Mouse (Mus musculus) liver, embryonic 16.5 days (tissue): ENCODE data around the gene Wdr81. TPM values are rescaled to one million over a fixed set of nuclear protein-coding genes. Genes with fewer than 3 reads are reported as not detected.

Source experiments
- ATAC-seq: fragments of 200-750 bp; cut with Nextera tagmentation; 2 replicates; pipeline ENCODE4 v1.8.0; 2017; ENCODE audit warnings: low read depth, mild to moderate bottlenecking, moderate number of reproducible peaks, moderate library complexity
- H3K27ac ChIP-seq: fragments of 300-500 bp; sonication (generic); 2 replicates; pipeline ENCODE4 v1.5.1; 2014; ENCODE audit warnings: mild to moderate bottlenecking, low read length
- H3K27me3 ChIP-seq: fragments of 300-500 bp; sonication (generic); 2 replicates; pipeline ENCODE4 v1.6.1; 2014; ENCODE audit warnings: low read depth, low read length, mixed read lengths; ENCODE audit not compliant: control insufficient read depth, insufficient read depth
- H3K36me3 ChIP-seq: fragments of 300-500 bp; sonication (generic); 2 replicates; pipeline ENCODE4 v1.6.1; 2014; ENCODE audit warnings: mild to moderate bottlenecking; ENCODE audit not compliant: control insufficient read depth, insufficient read depth
- H3K4me1 ChIP-seq: fragments of 300-500 bp; sonication (generic); 2 replicates; pipeline ENCODE4 v1.6.1; 2014; ENCODE audit warnings: low read depth, low read length, mixed read lengths; ENCODE audit not compliant: control insufficient read depth
- H3K4me2 ChIP-seq: fragments of 300-500 bp; sonication (generic); 2 replicates; pipeline ENCODE4 v1.6.1; 2014; ENCODE audit warnings: low read depth, low read length, mixed read lengths
- H3K4me3 ChIP-seq: fragments of 300-500 bp; sonication (generic); 2 replicates; pipeline ENCODE4 v1.5.1; 2014; ENCODE audit warnings: low read depth, mild to moderate bottlenecking, low read length
- H3K9ac ChIP-seq: fragments of 300-500 bp; sonication (generic); 2 replicates; pipeline ENCODE4 v1.6.1; 2014; ENCODE audit warnings: low read depth, low read length
- H3K9me3 ChIP-seq: fragments of 300-500 bp; sonication (generic); replicated peaks from 2 replicates; pipeline ENCODE4 v1.6.1; 2016; ENCODE audit warnings: low read length; ENCODE audit not compliant: control insufficient read depth
- WGBS: fragments of 180-500 bp; shearing (Covaris S2); extraction: QIAGEN DNeasy Blood & Tissue Kit; methylation state at CpG from one replicate; pipeline ENCODE4 v1.1.7; 2014; ENCODE audit not compliant: insufficient replicate concordance; 5-methylcytosine and 5-hydroxymethylcytosine counted together
- polyA plus RNA-seq: library from polyadenylated mRNA; unstranded; fragments of >200 nt; fragmentation: Nextera tagmentation; extraction: Ambion mirVana; gene quantifications from 2 replicates; pipeline ENCODE4 v1.2.1, GENCODE M21; 2015

The Wdr81 gene
- polyA plus RNA-seq, 1 experiment from 2014 or later: 24.9 TPM

- ATAC-seq: no peak
- H3K36me3 ChIP-seq: no peaks in the 10 kb centered on the region
- no peaks in the 10 kb centered on the region for H3K27me3 ChIP-seq
- H3K9me3 ChIP-seq: no peaks in the 10 kb centered on the region
- peak overlapping the region; percentile 52 for H3K4me3 ChIP-seq
- peak overlapping the region; percentile 25 for H3K4me2 ChIP-seq
- no peak overlapping the region for H3K9ac ChIP-seq
- H3K4me1 ChIP-seq: no peaks in the 10 kb centered on the region; the same call in 1 of the 2 replicates
- 43% methylated on average over 5 of the region's 5 CpGs for WGBS
- no peak overlapping the region for H3K27ac ChIP-seq
These were observed 33.6 kb downstream of the Wdr81 start for GRCm38 (mm10) chr11:75420810-75421374.

- no peaks in the 10 kb centered on the region for H3K27me3 ChIP-seq
- H3K36me3 ChIP-seq: no peaks in the 10 kb centered on the region
- no peak overlapping the region for H3K27ac ChIP-seq
- no peak for ATAC-seq
- WGBS: 68% methylated on average over 7 of the region's 7 CpGs
- H3K4me2 ChIP-seq: no peak overlapping the region
- H3K9ac ChIP-seq: no peak overlapping the region
- H3K4me3 ChIP-seq: no peak overlapping the region
- no peaks in the 10 kb centered on the region; the same call in 1 of the 2 replicates for H3K4me1 ChIP-seq
- no peaks in the 10 kb centered on the region for H3K9me3 ChIP-seq
These were observed 34.5 kb downstream of the Wdr81 start for GRCm38 (mm10) chr11:75420037-75420436.

GRCm38 (mm10) chr11:75415994-75416393 lies 38.5 kb downstream of the Wdr81 start:
- WGBS: 61% methylated on average over 13 of the region's 13 CpGs
- Histone ChIP-seq H3K9ac (no peak overlapping the region), H3K9me3 (no peaks in the 10 kb centered on the region), H3K27ac (no peak overlapping the region), H3K4me3 (no peak overlapping the region), H3K4me2 (no peak overlapping the region), H3K27me3 (no peaks in the 10 kb centered on the region), H3K36me3 (no peaks in the 10 kb centered on the region), H3K4me1 (no peaks in the 10 kb centered on the region)
- ATAC-seq: no peak

- no peaks in the 10 kb centered on the region; the same call in 1 of the 2 replicates for H3K4me1 ChIP-seq
- no peak overlapping the region for H3K9ac ChIP-seq
- H3K9me3 ChIP-seq: no peaks in the 10 kb centered on the region
- no peak overlapping the region for H3K4me3 ChIP-seq
- no peaks in the 10 kb centered on the region for H3K36me3 ChIP-seq
- ATAC-seq: peak; percentile 41
- H3K27ac ChIP-seq: no peak overlapping the region
- no peak overlapping the region for H3K4me2 ChIP-seq
- WGBS: 20% methylated on average over 7 of the region's 7 CpGs
- no peaks in the 10 kb centered on the region for H3K27me3 ChIP-seq
These were observed 39.4 kb downstream of the Wdr81 start for GRCm38 (mm10) chr11:75415096-75415495.

- Histone ChIP-seq H3K4me3 (no peak overlapping the region), H3K36me3 (no peaks in the 10 kb centered on the region), H3K9me3 (no peaks in the 10 kb centered on the region), H3K9ac (no peak overlapping the region), H3K4me2 (no peak overlapping the region), H3K27me3 (no peaks in the 10 kb centered on the region), H3K27ac (no peak overlapping the region), H3K4me1 (no peaks in the 10 kb centered on the region; the same call in 1 of the 2 replicates)
- ATAC-seq: no peak
- 70% methylated on average over 7 of the region's 7 CpGs for WGBS
These were observed 43.9 kb downstream of the Wdr81 start for GRCm38 (mm10) chr11:75410591-75410990.

- H3K27ac ChIP-seq: no peak overlapping the region
- H3K27me3 ChIP-seq: no peaks in the 10 kb centered on the region
These were observed 44.6 kb downstream of the Wdr81 start for GRCm38 (mm10) chr11:75409679-75410575.

GRCm38 (mm10) chr11:75406865-75407264 lies 47.7 kb downstream of the Wdr81 start:
- H3K27me3 ChIP-seq: no peaks in the 10 kb centered on the region
- no peaks in the 10 kb centered on the region for H3K9me3 ChIP-seq
- ATAC-seq: no peak
- no peaks in the 10 kb centered on the region for H3K36me3 ChIP-seq
- no peak overlapping the region for H3K4me2 ChIP-seq
- H3K4me1 ChIP-seq: no peaks in the 10 kb centered on the region; the same call in 1 of the 2 replicates
- H3K4me3 ChIP-seq: no peak overlapping the region
- no peak overlapping the region for H3K9ac ChIP-seq
- 33% methylated on average over 3 of the region's 3 CpGs for WGBS
- no peak overlapping the region for H3K27ac ChIP-seq

More at GRCm38 (mm10) chr11:75409679-75410575, 44.6 kb downstream of the Wdr81 start:
- H3K9ac ChIP-seq: no peak overlapping the region
- H3K4me2 ChIP-seq: no peak overlapping the region
- no peaks in the 10 kb centered on the region for H3K36me3 ChIP-seq
- H3K4me3 ChIP-seq: no peak overlapping the region
- WGBS: 45% methylated on average over 17 of the region's 17 CpGs
- no peaks in the 10 kb centered on the region; the same call in 1 of the 2 replicates for H3K4me1 ChIP-seq
- H3K9me3 ChIP-seq: no peaks in the 10 kb centered on the region
- ATAC-seq: no peak

- ATAC-seq: no peak
- 71% methylated on average over 4 of the region's 4 CpGs for whole genome bisulfite sequencing
- Histone ChIP-seq H3K4me2 (no peak overlapping the region), H3K36me3 (no peaks in the 10 kb centered on the region), H3K9me3 (no peaks in the 10 kb centered on the region), H3K27ac (no peak overlapping the region), H3K4me3 (no peak overlapping the region), H3K27me3 (no peaks in the 10 kb centered on the region), H3K9ac (no peak overlapping the region), H3K4me1 (no peaks in the 10 kb centered on the region; the same call in 1 of the 2 replicates)
These were observed 48.4 kb downstream of the Wdr81 start for GRCm38 (mm10) chr11:75406104-75406503.

GRCm38 (mm10) chr11:75404801-75405200 lies 49.7 kb downstream of the Wdr81 start:
- Histone ChIP-seq H3K9ac (no peak overlapping the region), H3K9me3 (no peaks in the 10 kb centered on the region), H3K27me3 (no peaks in the 10 kb centered on the region), H3K4me2 (no peak overlapping the region), H3K27ac (no peak overlapping the region), H3K4me1 (no peaks in the 10 kb centered on the region; the same call in 1 of the 2 replicates), H3K4me3 (no peak overlapping the region), H3K36me3 (no peaks in the 10 kb centered on the region)
- no peak for ATAC-seq
- 73% methylated on average over 6 of the region's 6 CpGs for WGBS
